Mouse (Mus musculus): ENCODE measurements at regions not wholly inside any gene's neighbourhood (a gene's known extent, or its start where the extent isn't known, plus 50 kb on each side); places are given as distances from the start of the nearest gene placed in this dataset.

DNA sequence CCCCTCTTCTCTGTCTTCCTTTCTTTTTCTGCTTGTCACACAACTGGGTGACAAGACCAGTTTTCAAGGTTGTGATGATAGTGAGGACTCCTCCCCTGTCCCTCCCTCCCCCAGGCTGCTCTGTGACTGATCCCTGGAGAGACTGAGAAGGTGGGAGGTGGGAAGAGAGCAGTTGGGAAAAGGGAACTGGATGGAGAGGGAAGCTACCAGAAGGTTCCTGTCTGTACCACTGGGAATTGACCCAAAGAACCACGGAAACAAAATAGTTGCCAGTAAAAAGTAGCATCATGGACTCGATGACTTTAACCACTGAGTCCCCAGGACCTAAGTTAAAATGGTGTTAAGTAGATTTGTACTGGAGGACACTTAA lies 94.2 kb downstream of the Phlda1 start:
- TF ChIP-seq BHLHE40 (IDR thresholded peaks at IDR 0.05; ENCODE audit: low read depth, low read length) (no peak), E2F4 (IDR thresholded peaks at IDR 0.05; ENCODE audit: insufficient replicate concordance, low read depth, low read length) (no peak), ELF1 (IDR thresholded peaks at IDR 0.05; ENCODE audit: low read depth, low read length) (no peak), ETS1 (conservative IDR thresholded peaks at IDR 0.05; ENCODE audit: low read depth, low read length) (no peak), JUN (IDR thresholded peaks at IDR 0.05; ENCODE audit: insufficient read depth, low read depth, low read length) (no peak), CTCF (conservative IDR thresholded peaks at IDR 0.05 in 1 of 2, IDR thresholded peaks at IDR 0.05 in 1 of 2; ENCODE audit: low read depth in 2 of 2, low read length in 2 of 2) (no peak), PAX5 (IDR thresholded peaks at IDR 0.05; ENCODE audit: low read length) (no peak), ZKSCAN1 (IDR thresholded peaks at IDR 0.05; ENCODE audit: borderline replicate concordance, low read depth, low read length) (no peak), GABPA (IDR thresholded peaks at IDR 0.05; ENCODE audit: insufficient replicate concordance, low read depth, low read length) (no peak), MXI1 (IDR thresholded peaks at IDR 0.05; ENCODE audit: low read depth, low read length) (no peak), RAD21 (IDR thresholded peaks at IDR 0.05; ENCODE audit: low read depth, low read length) (no peak), MAZ (IDR thresholded peaks at IDR 0.05; ENCODE audit: low read depth, low read length) (no peak), CHD2 (IDR thresholded peaks at IDR 0.05; ENCODE audit: low read length) (no peak), SMC3 (IDR thresholded peaks at IDR 0.05; ENCODE audit: low read depth, low read length) (no peak), JUND (conservative IDR thresholded peaks at IDR 0.05; ENCODE audit: low read depth, low read length) (no peak), USF2 (conservative IDR thresholded peaks at IDR 0.05; ENCODE audit: low read depth, low read length) (no peak), MAFK (IDR thresholded peaks at IDR 0.05; ENCODE audit: insufficient replicate concordance, low read length) (no peak), POLR2AphosphoS2 (IDR thresholded peaks at IDR 0.05; ENCODE audit: low read depth, low read length) (no peak), HCFC1 (IDR thresholded peaks at IDR 0.05; ENCODE audit: low read depth, low read length) (no peak)
- Histone ChIP-seq H3K27me3 (replicated peaks) (no peaks in the 10 kb centered on the region), H3K36me3 (replicated peaks in 1 of 2; ENCODE audit: control insufficient read depth in 1 of 2, insufficient read depth in 1 of 2, low read length in 1 of 2) (no peaks in the 10 kb centered on the region), H3K9me3 (replicated peaks; ENCODE audit: low read length) (no peaks in the 10 kb centered on the region), H3K9ac (ENCODE audit: insufficient read depth, low read depth) (no peak overlapping the region), H3K79me2 (replicated peaks; ENCODE audit: control insufficient read depth, extremely low read depth, insufficient read depth, poor library complexity, severe bottlenecking) (no peaks in the 10 kb centered on the region), H3K4me3 (replicated peaks in 1 of 3; ENCODE audit: low read depth in 2 of 3, low read length in 2 of 3, poor library complexity in 1 of 3) (no peak overlapping the region), H3K4me1 (ENCODE audit: control insufficient read depth in 1 of 2, insufficient read depth in 2 of 2) (peaks cover 0 to 8% of the 10 kb centered on the region in 2 experiments; a peak in 2 of 4 replicates), H3K4me2 (ENCODE audit: insufficient read depth, low read depth, poor library complexity, severe bottlenecking) (no peak overlapping the region), H3K27ac (ENCODE audit: insufficient read depth, low read depth) (no peak overlapping the region)
- DNase-seq (ENCODE audit: extremely low read depth) = no peak
- dilution Hi-C loops (cut with MboI; ENCODE audit: extremely low pct_ligation_motif_present, extremely low pct_unique_long_range_greater_than_20kb, low sequenced_read_pairs) (no loop called here), in situ Hi-C loops (cut with MboI; ENCODE audit: low pct_ligation_motif_present, low pct_unique_long_range_greater_than_20kb, low sequenced_read_pairs) (no loop called here)

DNA sequence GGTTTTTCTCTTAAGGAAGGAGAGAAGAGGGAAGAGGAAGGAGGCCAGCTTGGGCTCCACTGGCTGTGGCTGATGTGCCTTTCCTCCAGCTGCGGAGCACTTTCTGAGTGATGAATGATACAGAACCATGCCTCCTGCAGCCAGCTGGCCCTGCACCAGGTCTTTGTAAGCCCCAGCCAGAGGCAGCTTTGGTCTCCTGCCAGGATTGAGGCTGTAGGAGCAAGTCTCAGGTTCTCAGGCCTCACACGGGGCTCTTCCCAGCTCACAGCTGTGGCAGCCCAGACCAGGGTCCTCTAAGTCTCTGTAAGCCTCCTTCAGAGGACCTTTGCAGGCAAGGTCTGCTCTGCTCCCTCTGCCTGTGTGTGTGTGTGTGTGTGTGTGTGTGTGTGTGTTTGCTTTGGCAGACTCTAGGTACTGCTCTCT lies 94.6 kb downstream of the Phlda1 start:
- dilution Hi-C loops (cut with MboI; ENCODE audit: extremely low pct_ligation_motif_present, extremely low pct_unique_long_range_greater_than_20kb, low sequenced_read_pairs) = no loop called here
- DNase-seq (ENCODE audit: extremely low read depth) = no peak
- no peak overlapping the region for H3K4me3 ChIP-seq (replicated peaks in 1 of 3; ENCODE audit: low read depth in 2 of 3, low read length in 2 of 3, poor library complexity in 1 of 3)
- no peak overlapping the region for H3K27ac ChIP-seq (ENCODE audit: insufficient read depth, low read depth)
- no peaks in the 10 kb centered on the region for H3K79me2 ChIP-seq (replicated peaks; ENCODE audit: control insufficient read depth, extremely low read depth, insufficient read depth, poor library complexity, severe bottlenecking)
- H3K9me3 ChIP-seq (replicated peaks; ENCODE audit: low read length) = no peaks in the 10 kb centered on the region
- H3K27me3 ChIP-seq (replicated peaks) = no peaks in the 10 kb centered on the region
- H3K36me3 ChIP-seq (replicated peaks in 1 of 2; ENCODE audit: control insufficient read depth in 1 of 2, insufficient read depth in 1 of 2, low read length in 1 of 2) = no peaks in the 10 kb centered on the region
- in situ Hi-C loops (cut with MboI; ENCODE audit: low pct_ligation_motif_present, low pct_unique_long_range_greater_than_20kb, low sequenced_read_pairs) = no loop called here
- H3K9ac ChIP-seq (ENCODE audit: insufficient read depth, low read depth) = no peak overlapping the region
- TF ChIP-seq CTCF (conservative IDR thresholded peaks at IDR 0.05 in 1 of 2, IDR thresholded peaks at IDR 0.05 in 1 of 2; ENCODE audit: low read depth in 2 of 2, low read length in 2 of 2) (no peak), BHLHE40 (IDR thresholded peaks at IDR 0.05; ENCODE audit: low read depth, low read length) (no peak), ZNF384 (IDR thresholded peaks at IDR 0.05; ENCODE audit: low read depth, low read length) (no peak), CHD2 (IDR thresholded peaks at IDR 0.05; ENCODE audit: low read length) (no peak), NELFE (IDR thresholded peaks at IDR 0.05; ENCODE audit: low read depth, low read length) (no peak), USF1 (IDR thresholded peaks at IDR 0.05; ENCODE audit: low read depth, low read length) (no peak), SIN3A (IDR thresholded peaks at IDR 0.05; ENCODE audit: low read length) (no peak), USF2 (conservative IDR thresholded peaks at IDR 0.05; ENCODE audit: low read depth, low read length) (no peak), ETS1 (conservative IDR thresholded peaks at IDR 0.05; ENCODE audit: low read depth, low read length) (no peak), MXI1 (IDR thresholded peaks at IDR 0.05; ENCODE audit: low read depth, low read length) (no peak), E2F4 (IDR thresholded peaks at IDR 0.05; ENCODE audit: insufficient replicate concordance, low read depth, low read length) (no peak), ZC3H11A (IDR thresholded peaks at IDR 0.05; ENCODE audit: low read depth, low read length) (no peak), UBTF (IDR thresholded peaks at IDR 0.05; ENCODE audit: low read depth, low read length) (no peak), JUND (conservative IDR thresholded peaks at IDR 0.05; ENCODE audit: low read depth, low read length) (no peak), MAZ (IDR thresholded peaks at IDR 0.05; ENCODE audit: low read depth, low read length) (no peak), ZMIZ1 (IDR thresholded peaks at IDR 0.05; ENCODE audit: low read depth, low read length) (no peak), MAX (IDR thresholded peaks at IDR 0.05; ENCODE audit: low read length) (no peak), RCOR1 (conservative IDR thresholded peaks at IDR 0.05; ENCODE audit: low read depth, low read length) (no peak), CHD1 (IDR thresholded peaks at IDR 0.05; ENCODE audit: low read depth, low read length) (no peak), EP300 (IDR thresholded peaks at IDR 0.05; ENCODE audit: low read length) (no peak)
- peaks cover 0 to 8% of the 10 kb centered on the region in 2 experiments; a peak in 2 of 4 replicates for H3K4me1 ChIP-seq (ENCODE audit: control insufficient read depth in 1 of 2, insufficient read depth in 2 of 2)
- H3K4me2 ChIP-seq (ENCODE audit: insufficient read depth, low read depth, poor library complexity, severe bottlenecking) = no peak overlapping the region
